Mouse (Mus musculus): ENCODE results near the gene St6galnac3. TPM values are rescaled to one million over a fixed set of nuclear protein-coding genes. Genes with fewer than 3 reads are reported as not detected.

St6galnac3 gene
- polyA plus RNA-seq, 1 experiment from 2014 or later: 34.4 TPM

- Histone ChIP-seq H3K36me3 (ENCODE audit: insufficient read depth, low read length) (no peaks in the 10 kb centered on the region), H3K4me3 (replicated peaks; ENCODE audit: low read depth, low read length) (no peak overlapping the region), H3K27ac (no peak overlapping the region), H3K4me2 (ENCODE audit: low read length) (no peak overlapping the region), H3K9me3 (replicated peaks; ENCODE audit: low read length) (no peaks in the 10 kb centered on the region), H3K9ac (ENCODE audit: low read depth, low read length) (no peak overlapping the region), H3K4me1 (replicated peaks; ENCODE audit: insufficient read depth, low read length) (no peaks in the 10 kb centered on the region), H3K27me3 (ENCODE audit: insufficient read depth, low read length) (no peaks in the 10 kb centered on the region)
- DNase-seq (ENCODE audit: low spot score): no peak
- TF ChIP-seq CTCF (IDR thresholded peaks at IDR 0.05; ENCODE audit: low read depth): no peak
- WGBS: 79% methylated on average over 12 of the region's 12 CpGs
- ATAC-seq (replicated peaks; ENCODE audit: low FRiP score, low read depth): no peak
Observed at GRCm38 (mm10) chr3:153339091-153339490, 385.9 kb downstream of the St6galnac3 start.

GRCm38 (mm10) chr3:153337779-153338178 is 387.2 kb downstream of the St6galnac3 start:
- Histone ChIP-seq H3K36me3 (ENCODE audit: insufficient read depth, low read length) (no peaks in the 10 kb centered on the region), H3K27ac (no peak overlapping the region), H3K4me2 (ENCODE audit: low read length) (no peak overlapping the region), H3K9me3 (replicated peaks; ENCODE audit: low read length) (no peaks in the 10 kb centered on the region), H3K4me3 (replicated peaks; ENCODE audit: low read depth, low read length) (no peak overlapping the region), H3K9ac (ENCODE audit: low read depth, low read length) (no peak overlapping the region), H3K4me1 (replicated peaks; ENCODE audit: insufficient read depth, low read length) (no peaks in the 10 kb centered on the region), H3K27me3 (ENCODE audit: insufficient read depth, low read length) (no peaks in the 10 kb centered on the region)
- ATAC-seq (replicated peaks; ENCODE audit: low FRiP score, low read depth) (no peak), DNase-seq (ENCODE audit: low spot score) (no peak)
- TF ChIP-seq CTCF (IDR thresholded peaks at IDR 0.05; ENCODE audit: low read depth): no peak
- WGBS: 78% methylated on average over 3 of the region's 3 CpGs

- ATAC-seq (replicated peaks; ENCODE audit: low FRiP score, low read depth) (no peak), DNase-seq (ENCODE audit: low spot score) (no peak)
- Histone ChIP-seq H3K4me2 (ENCODE audit: low read length) (no peak overlapping the region), H3K36me3 (ENCODE audit: insufficient read depth, low read length) (no peaks in the 10 kb centered on the region), H3K4me1 (replicated peaks; ENCODE audit: insufficient read depth, low read length) (no peaks in the 10 kb centered on the region), H3K4me3 (replicated peaks; ENCODE audit: low read depth, low read length) (no peak overlapping the region), H3K9ac (ENCODE audit: low read depth, low read length) (no peak overlapping the region), H3K27ac (no peak overlapping the region), H3K9me3 (replicated peaks; ENCODE audit: low read length) (no peaks in the 10 kb centered on the region), H3K27me3 (ENCODE audit: insufficient read depth, low read length) (no peaks in the 10 kb centered on the region)
- TF ChIP-seq CTCF (IDR thresholded peaks at IDR 0.05; ENCODE audit: low read depth): no peak
- WGBS: 89% methylated on average over 2 of the region's 2 CpGs
Observed at GRCm38 (mm10) chr3:153337221-153337620, 387.8 kb downstream of the St6galnac3 start.

GRCm38 (mm10) chr3:153334152-153334825 is 390.7 kb downstream of the St6galnac3 start:
- DNase-seq (ENCODE audit: low spot score) (no peak), ATAC-seq (replicated peaks; ENCODE audit: low FRiP score, low read depth) (no peak)
- Histone ChIP-seq H3K36me3 (ENCODE audit: insufficient read depth, low read length) (no peaks in the 10 kb centered on the region), H3K27me3 (ENCODE audit: insufficient read depth, low read length) (no peaks in the 10 kb centered on the region), H3K27ac (no peak overlapping the region), H3K4me1 (replicated peaks; ENCODE audit: insufficient read depth, low read length) (no peaks in the 10 kb centered on the region), H3K4me2 (ENCODE audit: low read length) (no peak overlapping the region), H3K4me3 (replicated peaks; ENCODE audit: low read depth, low read length) (no peak overlapping the region), H3K9ac (ENCODE audit: low read depth, low read length) (no peak overlapping the region), H3K9me3 (replicated peaks; ENCODE audit: low read length) (no peaks in the 10 kb centered on the region)
- TF ChIP-seq CTCF (IDR thresholded peaks at IDR 0.05; ENCODE audit: low read depth): peak; percentile 11; the same call in 1 of the 2 replicates
- WGBS: 66% methylated on average over 5 of the region's 5 CpGs

DNA sequence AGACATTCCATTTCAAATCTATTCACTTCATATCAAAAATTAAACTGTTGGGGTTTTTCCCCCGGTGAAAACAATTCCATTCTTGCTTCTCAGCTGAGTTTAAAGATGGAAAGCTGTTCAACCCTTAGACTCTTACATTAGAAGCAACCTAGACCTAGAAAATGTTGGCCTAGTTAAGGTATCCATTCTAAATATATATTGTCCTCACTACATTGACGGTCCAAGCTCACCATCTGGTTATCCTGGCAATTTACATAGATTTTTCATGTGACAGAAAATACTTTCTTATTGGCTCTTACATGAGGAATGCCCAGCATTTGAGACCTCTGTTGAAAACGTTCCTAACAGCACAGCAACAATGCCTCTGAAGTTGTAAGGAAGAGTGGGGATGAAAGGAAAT is 400.7 kb downstream of the St6galnac3 start:
- Histone ChIP-seq H3K9ac (ENCODE audit: low read depth, low read length) (no peak overlapping the region), H3K9me3 (replicated peaks; ENCODE audit: low read length) (no peaks in the 10 kb centered on the region), H3K36me3 (ENCODE audit: insufficient read depth, low read length) (no peaks in the 10 kb centered on the region), H3K27me3 (ENCODE audit: insufficient read depth, low read length) (no peaks in the 10 kb centered on the region), H3K4me3 (replicated peaks; ENCODE audit: low read depth, low read length) (no peak overlapping the region), H3K27ac (no peak overlapping the region), H3K4me2 (ENCODE audit: low read length) (no peak overlapping the region), H3K4me1 (replicated peaks; ENCODE audit: insufficient read depth, low read length) (no peaks in the 10 kb centered on the region)
- TF ChIP-seq CTCF (IDR thresholded peaks at IDR 0.05; ENCODE audit: low read depth): no peak
- WGBS: 79% methylated on average over 3 of the region's 3 CpGs
- no peak for DNase-seq (ENCODE audit: low spot score)
- no peak for ATAC-seq (replicated peaks; ENCODE audit: low FRiP score, low read depth)

GRCm38 (mm10) chr3:153323446-153323845 is 401.5 kb downstream of the St6galnac3 start:
- no peak for DNase-seq (ENCODE audit: low spot score)
- Histone ChIP-seq H3K9ac (ENCODE audit: low read depth, low read length) (no peak overlapping the region), H3K4me2 (ENCODE audit: low read length) (no peak overlapping the region), H3K27me3 (ENCODE audit: insufficient read depth, low read length) (no peaks in the 10 kb centered on the region), H3K4me3 (replicated peaks; ENCODE audit: low read depth, low read length) (no peak overlapping the region), H3K9me3 (replicated peaks; ENCODE audit: low read length) (no peaks in the 10 kb centered on the region), H3K4me1 (replicated peaks; ENCODE audit: insufficient read depth, low read length) (no peaks in the 10 kb centered on the region), H3K27ac (no peak overlapping the region), H3K36me3 (ENCODE audit: insufficient read depth, low read length) (no peaks in the 10 kb centered on the region)
- 73% methylated on average over 8 of the region's 8 CpGs for WGBS
- ATAC-seq (replicated peaks; ENCODE audit: low FRiP score, low read depth): no peak
- no peak for TF ChIP-seq CTCF (IDR thresholded peaks at IDR 0.05; ENCODE audit: low read depth)

- ATAC-seq (replicated peaks; ENCODE audit: low FRiP score, low read depth) (0 out of 2 replicates have a peak, but pooled peaks have one; percentile 17), DNase-seq (ENCODE audit: low spot score) (no peak)
- no peak for TF ChIP-seq CTCF (IDR thresholded peaks at IDR 0.05; ENCODE audit: low read depth)
- Histone ChIP-seq H3K9ac (ENCODE audit: low read depth, low read length) (no peak overlapping the region), H3K4me3 (replicated peaks; ENCODE audit: low read depth, low read length) (no peak overlapping the region), H3K36me3 (ENCODE audit: insufficient read depth, low read length) (no peaks in the 10 kb centered on the region), H3K4me2 (ENCODE audit: low read length) (no peak overlapping the region), H3K27me3 (ENCODE audit: insufficient read depth, low read length) (no peaks in the 10 kb centered on the region), H3K27ac (no peak overlapping the region), H3K4me1 (replicated peaks; ENCODE audit: insufficient read depth, low read length) (no peaks in the 10 kb centered on the region), H3K9me3 (replicated peaks; ENCODE audit: low read length) (no peaks in the 10 kb centered on the region)
- WGBS: 75% methylated on average over 9 of the region's 9 CpGs
Observed at GRCm38 (mm10) chr3:153313583-153313982, 411.4 kb downstream of the St6galnac3 start.

All from kidney, postnatal 0 days (tissue).